Mouse (Mus musculus): ENCODE data around the gene Tgfb2. TPM values are rescaled to one million over a fixed set of nuclear protein-coding genes. Genes with fewer than 3 reads are reported as not detected.

The Tgfb2 gene
- 0.12 and 0.29 TPM in 2 replicates for total RNA-seq (2012; rRNA removed)
- under 1 TPM in 1 of 2 experiments, not detected in 1; 0.19 TPM for polyA plus RNA-seq (2012; ENCODE audit: insufficient read depth in 1 of 2, insufficient read length in 2 of 2, low read depth in 1 of 2, low replicate concordance in 2 of 2, missing spikeins in 1 of 2)

GRCm38 (mm10) chr1:186705915-186706248 is at the start of gene Tgfb2:
Gene Tgfb2, minus strand, starts transcription at chr1:186705989.
- H3K9ac ChIP-seq (ENCODE audit: control insufficient read depth, low read depth, low read length, poor library complexity, severe bottlenecking) = no peak within 1 kb of the TSS
- H3K9me3 ChIP-seq (replicated peaks; ENCODE audit: insufficient read depth, low read length) = no peaks in the 10 kb centered on the region
- no peak within 1 kb of the TSS for H3K27ac ChIP-seq (ENCODE audit: control insufficient read depth, low read depth, low read length)
- H3K4me1 ChIP-seq (ENCODE audit: control insufficient read depth in 1 of 2, insufficient read depth in 2 of 2, low read length in 2 of 2) = no peaks in the 10 kb centered on the region
- no peak within 1 kb of the TSS for H3K4me3 ChIP-seq (ENCODE audit: control insufficient read depth in 1 of 2, insufficient read depth in 1 of 2, low read depth in 2 of 2, low read length in 2 of 2)
- no peaks in the 10 kb centered on the region for H3K36me3 ChIP-seq (ENCODE audit: control insufficient read depth in 1 of 2, insufficient read depth in 2 of 2, low read length in 2 of 2)
- H3K27me3 ChIP-seq (ENCODE audit: control insufficient read depth in 1 of 2, insufficient read depth in 2 of 2, low read length in 2 of 2) = no peaks in the 10 kb centered on the region
- no peak for DNase-seq (ENCODE audit: low read depth, low spot score)
- no peak for TF ChIP-seq ELF1 (IDR thresholded peaks at IDR 0.05; ENCODE audit: low read depth, low read length)
- no peak for TF ChIP-seq RCOR1 (IDR thresholded peaks at IDR 0.05; ENCODE audit: low read depth, low read length)
- TF ChIP-seq NELFE (IDR thresholded peaks at IDR 0.05; ENCODE audit: low read depth, low read length) = no peak
- no peak for TF ChIP-seq CTCF (IDR thresholded peaks at IDR 0.05 in 2 of 3, conservative IDR thresholded peaks at IDR 0.05 in 1 of 3; ENCODE audit: control insufficient read depth in 1 of 3, insufficient read depth in 1 of 3, low read depth in 2 of 3, low read length in 3 of 3, poor library complexity in 1 of 3, severe bottlenecking in 1 of 3)
- TF ChIP-seq JUND (IDR thresholded peaks at IDR 0.05; ENCODE audit: low read depth, low read length) = no peak
- no peak for TF ChIP-seq UBTF (IDR thresholded peaks at IDR 0.05; ENCODE audit: borderline replicate concordance, insufficient read depth, low read depth, low read length)
- TF ChIP-seq RAD21 (IDR thresholded peaks at IDR 0.05; ENCODE audit: low read depth, low read length) = no peak
- no peak for TF ChIP-seq ZKSCAN1 (IDR thresholded peaks at IDR 0.05; ENCODE audit: low read depth, low read length)
- no peak for TF ChIP-seq MAZ (IDR thresholded peaks at IDR 0.05; ENCODE audit: low read depth, low read length)
- no peak for TF ChIP-seq KAT2A (conservative IDR thresholded peaks at IDR 0.05; ENCODE audit: low read depth, low read length)
- no peak for TF ChIP-seq ZNF384 (IDR thresholded peaks at IDR 0.05; ENCODE audit: low read depth, low read length)
- TF ChIP-seq MEF2A (IDR thresholded peaks at IDR 0.05; ENCODE audit: extremely low read depth, insufficient replicate concordance, low read depth, low read length, poor library complexity, severe bottlenecking) = no peak
- no peak for TF ChIP-seq BHLHE40 (IDR thresholded peaks at IDR 0.05; ENCODE audit: borderline replicate concordance, low read depth, low read length)
- no peak for TF ChIP-seq POLR2AphosphoS2 (IDR thresholded peaks at IDR 0.05; ENCODE audit: low read length)
- no peak for TF ChIP-seq MXI1 (IDR thresholded peaks at IDR 0.05; ENCODE audit: low read depth, low read length)
- no peak for TF ChIP-seq ETS1 (IDR thresholded peaks at IDR 0.05; ENCODE audit: low read depth, low read length)
- TF ChIP-seq TAL1 (IDR thresholded peaks at IDR 0.05; ENCODE audit: low read length) = no peak
- TF ChIP-seq USF2 (IDR thresholded peaks at IDR 0.05; ENCODE audit: borderline replicate concordance in 1 of 2, insufficient read depth in 1 of 2, low read depth in 1 of 2, low read length in 2 of 2) = no peak
- no peaks in the 10 kb centered on the region for H3K79me2 ChIP-seq (ENCODE audit: control insufficient read depth, insufficient read depth, low read length, poor library complexity)

- Histone ChIP-seq H3K79me2 (ENCODE audit: control insufficient read depth, insufficient read depth, low read length, poor library complexity) (peaks cover 44% of the 10 kb centered on the region), H3K27ac (ENCODE audit: control insufficient read depth, low read depth, low read length) (peak overlapping the region; percentile 73), H3K27me3 (ENCODE audit: control insufficient read depth in 1 of 2, insufficient read depth in 2 of 2, low read length in 2 of 2) (no peaks in the 10 kb centered on the region), H3K4me3 (ENCODE audit: control insufficient read depth in 1 of 2, insufficient read depth in 1 of 2, low read depth in 2 of 2, low read length in 2 of 2) (peak overlapping the region; percentile 89 to 97), H3K9ac (ENCODE audit: control insufficient read depth, low read depth, low read length, poor library complexity, severe bottlenecking) (peak overlapping the region; percentile 89), H3K4me1 (ENCODE audit: control insufficient read depth in 1 of 2, insufficient read depth in 2 of 2, low read length in 2 of 2) (peaks cover 0 to 9% of the 10 kb centered on the region in 2 experiments; a peak in 2 of 4 replicates), H3K9me3 (replicated peaks; ENCODE audit: insufficient read depth, low read length) (no peaks in the 10 kb centered on the region), H3K36me3 (ENCODE audit: control insufficient read depth in 1 of 2, insufficient read depth in 2 of 2, low read length in 2 of 2) (peaks cover 0 to 14% of the 10 kb centered on the region in 2 experiments; a peak in 2 of 4 replicates)
- no peak for DNase-seq (ENCODE audit: low read depth, low spot score)
- TF ChIP-seq USF2 (IDR thresholded peaks at IDR 0.05; ENCODE audit: borderline replicate concordance in 1 of 2, insufficient read depth in 1 of 2, low read depth in 1 of 2, low read length in 2 of 2) (no peak), CHD1 (IDR thresholded peaks at IDR 0.05; ENCODE audit: low read depth, low read length) (no peak), ZKSCAN1 (IDR thresholded peaks at IDR 0.05; ENCODE audit: low read depth, low read length) (no peak)
These were observed 44.0 kb upstream of the Tgfb2 start for GRCm38 (mm10) chr1:186749675-186750283.

All from MEL (cell line).